Mouse (Mus musculus): ENCODE results near the gene Paox.
"Not testable (repeated sequence)": the region's sequence is repeated elsewhere in the genome, so short reads cannot be mapped to it uniquely, and the experiment has no call there.

The Paox gene

GRCm38 (mm10) chr7:140121338-140121910 lies 5.8 kb downstream of the Paox start:
- no peak for DNase-seq

DNA sequence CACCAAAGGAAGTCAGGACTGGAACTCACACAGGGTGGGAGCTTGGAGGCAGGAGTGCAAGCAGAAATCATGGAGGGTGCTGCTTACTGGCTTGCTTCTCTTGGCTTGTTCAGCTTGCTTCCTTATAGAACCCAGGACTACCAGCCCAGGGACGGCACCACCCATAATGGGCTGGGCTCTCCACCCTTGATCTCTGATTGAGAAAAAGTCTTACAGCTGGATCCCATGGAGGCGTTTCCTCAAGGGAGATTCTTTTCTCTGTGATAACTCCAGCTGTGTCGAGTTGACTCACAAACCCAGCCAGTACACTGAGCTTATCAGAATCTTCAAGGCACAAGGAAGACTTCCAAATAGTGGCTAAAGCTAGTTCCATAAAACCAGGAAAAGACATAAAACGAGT lies 7.2 kb downstream of the Paox start:
- no peak for DNase-seq

GRCm38 (mm10) chr7:140124382-140124781 lies 8.8 kb downstream of the Paox start:
- no peak for DNase-seq

DNA sequence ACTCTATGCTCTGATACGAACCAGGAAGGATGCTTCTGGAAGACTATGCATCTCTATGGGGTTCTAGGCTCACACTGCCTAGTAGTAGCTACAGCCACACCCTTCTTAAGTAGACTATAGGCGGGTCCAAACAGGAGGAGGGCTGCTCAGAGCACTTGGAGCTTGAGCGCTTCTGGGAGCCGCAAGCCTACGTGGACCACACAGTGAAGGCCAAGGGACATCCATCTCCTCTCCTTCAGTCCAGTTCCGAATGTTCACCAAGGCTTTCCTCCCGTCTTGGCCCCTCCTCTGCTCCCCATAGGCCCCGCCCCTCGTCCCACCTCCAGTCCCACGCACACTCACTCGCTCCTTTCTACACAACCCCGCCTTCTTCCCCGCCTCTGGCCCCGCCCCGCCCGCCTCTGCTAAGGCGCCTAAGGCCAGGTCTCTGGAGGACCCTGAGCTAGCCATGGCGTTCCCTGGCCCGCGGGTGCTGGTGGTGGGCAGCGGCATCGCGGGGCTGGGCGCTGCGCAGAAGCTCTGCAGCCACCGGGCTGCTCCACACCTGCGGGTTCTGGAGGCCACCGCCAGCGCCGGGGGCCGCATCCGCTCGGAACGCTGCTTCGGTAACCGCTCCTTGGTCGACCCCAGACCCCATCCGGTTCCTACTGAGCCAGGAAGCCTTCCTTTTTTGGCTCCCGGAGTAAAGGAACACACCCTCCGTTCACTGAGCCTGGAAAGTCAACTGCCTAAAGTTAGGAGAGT lies 9.9 kb downstream of the Paox start:
- peak; percentile 93 for DNase-seq

DNA sequence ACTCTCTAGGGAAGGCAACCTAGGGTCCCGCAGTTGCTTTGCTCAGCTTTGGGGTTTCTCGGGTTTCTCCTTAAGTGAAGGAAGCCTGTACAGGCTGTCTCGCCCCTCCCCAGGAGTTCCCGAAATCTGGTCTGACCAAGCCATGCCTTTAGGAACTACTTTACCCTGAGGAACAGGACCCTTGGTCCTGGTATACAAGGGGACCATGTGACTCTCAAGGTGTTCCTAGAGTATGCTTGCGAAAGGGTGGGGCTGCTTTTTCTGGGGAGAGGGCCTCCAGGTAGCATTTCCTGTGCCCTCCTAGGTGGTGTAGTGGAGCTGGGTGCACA lies 10.4 kb downstream of the Paox start:
- DNase-seq = no peak

GRCm38 (mm10) chr7:140126934-140127333 lies 11.3 kb downstream of the Paox start:
- no peak for DNase-seq

DNA sequence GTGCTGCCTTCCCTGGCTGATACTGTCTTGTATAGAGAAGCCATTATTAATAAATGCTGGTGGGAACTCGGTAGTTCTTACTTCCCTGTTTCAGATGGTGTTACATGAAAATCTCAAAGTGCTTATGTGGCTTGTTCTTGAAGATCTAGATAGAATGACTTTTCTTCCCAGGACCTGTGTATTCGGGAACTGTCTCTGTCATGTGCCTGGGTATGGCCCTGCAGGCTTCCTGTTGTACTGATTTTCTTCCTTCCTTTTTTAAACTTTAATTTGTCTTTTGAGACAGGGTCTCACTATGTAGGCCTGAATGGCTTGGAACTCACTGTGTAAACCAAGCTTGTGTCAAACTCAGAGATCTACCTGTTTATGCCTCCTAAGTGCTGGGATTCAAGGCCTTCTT lies 12.3 kb downstream of the Paox start:
- no peak for DNase-seq

DNA sequence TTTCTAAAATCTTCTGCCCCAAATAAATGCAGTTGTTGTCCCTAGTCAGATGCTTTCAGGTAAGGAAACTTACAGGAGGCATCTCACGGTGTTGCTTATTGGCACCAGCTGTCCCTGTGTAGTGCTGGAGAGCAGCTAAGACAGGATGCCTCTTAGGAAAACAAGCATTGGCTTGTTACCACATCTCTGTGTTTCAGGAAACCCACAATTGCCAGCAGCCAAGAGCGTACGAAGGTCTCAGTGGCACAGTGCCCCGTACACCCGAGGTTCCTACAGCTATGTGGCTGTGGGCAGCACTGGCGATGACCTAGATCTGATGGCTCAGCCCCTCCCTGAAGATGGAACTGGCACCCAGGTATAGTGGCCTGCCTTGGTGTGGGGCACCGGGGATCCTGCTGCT lies 16.6 kb downstream of the Paox start:
- not testable (repeated sequence) for DNase-seq

- not testable (repeated sequence) for DNase-seq
Measured at GRCm38 (mm10) chr7:140134033-140134432, 18.4 kb downstream of the Paox start.

GRCm38 (mm10) chr7:140135106-140135770 lies 19.6 kb downstream of the Paox start:
- no peak for DNase-seq

- DNase-seq = peak; percentile 97
Measured at GRCm38 (mm10) chr7:140137135-140138020, 21.8 kb downstream of the Paox start, which contains the start of gene Mtg1. Mtg1 (plus strand) TSS chr7:140137564.

DNA sequence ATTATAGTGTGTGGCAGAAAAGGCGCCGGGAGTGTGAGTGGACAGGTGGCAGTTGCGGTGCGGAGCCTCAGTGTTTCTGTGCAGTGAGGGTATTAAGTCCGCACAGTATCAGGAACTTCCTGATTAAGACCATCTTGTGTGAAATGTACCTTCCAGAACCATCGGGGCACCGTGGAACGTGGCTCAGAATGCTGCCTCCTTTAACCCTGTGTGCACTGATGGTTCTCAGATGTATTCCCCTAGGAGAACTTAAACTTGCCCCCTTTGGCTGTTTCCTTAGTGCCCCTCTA lies 22.4 kb downstream of the Paox start:
- DNase-seq = no peak

- DNase-seq = peak; percentile 70
Measured at GRCm38 (mm10) chr7:140141350-140141749, 25.8 kb downstream of the Paox start.

- no peak for DNase-seq
Measured at GRCm38 (mm10) chr7:140144550-140144949, 29.0 kb downstream of the Paox start.

DNA sequence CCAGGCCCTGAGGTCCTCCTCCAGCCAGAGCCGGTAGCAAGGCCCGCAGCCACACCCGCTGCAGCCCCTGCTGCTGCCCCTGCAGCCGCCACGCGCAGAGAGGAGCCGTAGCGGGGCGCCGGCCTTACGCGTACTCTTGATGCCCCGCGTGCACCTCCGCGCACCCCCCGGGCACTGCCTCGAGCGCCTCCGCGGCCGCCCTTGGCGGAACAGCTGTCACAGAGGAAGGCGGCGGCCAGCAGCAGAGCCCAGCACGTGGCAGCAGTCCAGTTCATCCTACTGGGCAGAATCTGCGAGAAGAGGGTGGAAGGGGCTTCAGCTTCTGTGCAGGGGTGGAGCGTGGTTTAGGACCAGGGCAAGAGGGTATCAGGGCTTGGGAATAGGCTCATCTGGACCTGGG lies 37.8 kb downstream of the Paox start:
- DNase-seq = no peak

DNA sequence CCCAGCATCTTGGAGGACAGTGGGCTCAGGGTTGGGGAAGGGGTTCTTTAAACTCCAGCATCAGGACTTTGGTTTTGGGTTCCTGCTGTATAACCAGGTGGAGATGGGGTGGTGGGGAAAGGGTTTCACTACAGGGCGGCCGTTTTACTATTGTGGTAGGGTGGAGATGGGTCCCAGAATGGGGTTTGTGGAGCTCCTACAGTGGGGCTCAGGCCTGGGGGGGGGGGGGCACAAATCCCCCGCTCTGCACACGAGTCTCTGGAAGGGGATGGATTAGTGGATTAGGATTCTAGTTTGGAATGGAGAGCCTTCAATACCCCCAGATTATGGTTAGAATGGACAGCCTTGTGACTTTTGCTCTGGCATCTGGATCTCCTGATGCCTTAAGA lies 38.2 kb downstream of the Paox start:
- DNase-seq = no peak

GRCm38 (mm10) chr7:140154218-140154927 lies 38.8 kb downstream of the Paox start, which contains the start of gene Sprn:
Sprn (minus strand) TSS chr7:140154877.
- DNase-seq = no peak

- no peak for DNase-seq
Measured at GRCm38 (mm10) chr7:140160363-140160762, 44.8 kb downstream of the Paox start.

- DNase-seq = no peak
Measured at GRCm38 (mm10) chr7:140164664-140165063, 49.1 kb downstream of the Paox start, which contains the start of gene Olfr522. Olfr522 (minus strand) TSS chr7:140164764.

- DNase-seq = no peak
Measured at GRCm38 (mm10) chr7:140167950-140168349, 52.4 kb downstream of the Paox start.

- no peak for DNase-seq
Measured at GRCm38 (mm10) chr7:140169386-140169785, 53.8 kb downstream of the Paox start.

DNA sequence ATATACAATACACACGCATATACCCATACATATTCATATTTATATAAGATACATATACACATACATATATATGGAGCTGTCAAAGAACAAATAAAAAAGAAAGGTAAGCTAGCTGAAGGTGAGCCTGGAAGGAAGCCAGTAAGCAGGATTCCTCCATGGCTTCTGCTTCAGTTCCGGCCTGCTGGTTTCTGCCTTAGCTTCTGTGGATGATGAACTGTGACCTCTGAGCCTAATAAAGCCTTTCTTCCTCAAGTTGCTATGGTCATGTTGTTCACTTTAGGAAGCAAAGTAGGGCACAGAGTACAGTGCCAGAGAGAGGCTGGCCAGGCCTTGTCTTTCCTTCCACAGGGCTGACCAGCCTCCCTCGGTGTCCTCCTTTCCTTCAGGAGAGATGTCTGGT lies 55.3 kb downstream of the Paox start:
- DNase-seq = no peak

DNA sequence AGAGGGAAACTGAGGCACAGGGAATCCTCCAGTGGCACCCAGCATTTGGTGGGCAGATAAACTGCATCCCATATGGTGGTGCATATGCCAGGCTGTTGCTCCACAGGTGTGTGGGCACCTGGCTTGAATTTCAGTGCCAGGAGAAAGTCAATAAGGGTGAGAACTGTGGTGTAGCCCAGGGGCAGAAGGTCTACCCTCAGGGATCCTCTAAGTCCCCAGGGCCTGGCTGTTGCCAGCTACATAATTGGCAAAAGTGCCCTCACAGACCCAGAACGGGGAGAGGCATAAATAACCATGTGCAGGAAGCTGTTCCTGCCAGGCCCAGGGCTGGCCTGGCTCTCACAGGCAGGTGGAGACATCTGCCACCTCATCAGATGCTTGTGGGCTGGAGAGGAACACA lies 57.3 kb downstream of the Paox start, which contains the start of gene Olfr523:
TSS of gene Olfr523 (plus strand) at position 282 of the 400 bp plus-strand sequence.
- DNase-seq = no peak
